Mouse (Mus musculus): ENCODE data around the gene Cp. TPM values are rescaled to one million over a fixed set of nuclear protein-coding genes. Genes with fewer than 3 reads are reported as not detected.
"Not testable (repeated sequence)": the region's sequence is repeated elsewhere in the genome, so short reads cannot be mapped to it uniquely, and the experiment has no call there.

Cp gene
- polyA plus RNA-seq, 1 experiment from 2014 or later, result 76.4 TPM

DNA sequence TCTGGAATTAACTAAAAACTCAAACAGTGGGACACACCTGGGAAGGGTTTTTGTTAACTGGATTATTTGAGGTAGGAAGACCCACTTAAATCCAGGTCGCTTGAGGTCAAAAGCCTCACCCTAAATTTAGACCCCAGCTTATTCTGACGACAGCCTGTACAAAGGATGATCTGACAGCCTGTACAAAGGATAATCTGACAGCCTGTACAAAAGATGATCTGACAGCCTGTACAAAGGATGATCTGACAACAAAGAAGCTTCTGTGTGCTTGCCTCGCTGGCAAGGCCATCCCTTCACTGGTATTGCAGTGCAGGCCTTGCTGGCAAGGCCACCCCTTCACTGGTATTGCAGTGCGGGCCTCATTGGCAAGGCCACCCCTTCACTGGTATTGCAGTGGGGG lies 44.0 kb downstream of the Cp start:
- H3K4me3 ChIP-seq (ENCODE audit: low read depth, low read length), result no peak overlapping the region
- H3K4me1 ChIP-seq (ENCODE audit: insufficient read depth, low read depth, low read length), result no peaks in the 10 kb centered on the region
- H3K27ac ChIP-seq (ENCODE audit: low read length), result no peak overlapping the region
- DNase-seq (ENCODE audit: low spot score), result no peak
- no peak overlapping the region for H3K9ac ChIP-seq (replicated peaks; ENCODE audit: low read depth)
- 87% methylated on average over 4 of the region's 4 CpGs for WGBS
- no peak overlapping the region for H3K4me2 ChIP-seq (replicated peaks; ENCODE audit: low read depth, low read length)
- no peak for ATAC-seq
- no peaks in the 10 kb centered on the region for H3K9me3 ChIP-seq (ENCODE audit: low read length)
- no peaks in the 10 kb centered on the region for H3K27me3 ChIP-seq (replicated peaks; ENCODE audit: insufficient read depth, low read length)
- no peak for TF ChIP-seq CTCF (IDR thresholded peaks at IDR 0.05)
- no peak for TF ChIP-seq EP300 (IDR thresholded peaks at IDR 0.05)
- H3K36me3 ChIP-seq (ENCODE audit: insufficient read depth, low read length), result peaks cover 11% of the 10 kb centered on the region; the same call in 1 of the 2 replicates

- TF ChIP-seq CTCF (IDR thresholded peaks at IDR 0.05), result peak; percentile 56
- no peak for TF ChIP-seq EP300 (IDR thresholded peaks at IDR 0.05)
- WGBS, result 77% methylated on average over 5 of the region's 5 CpGs
- Histone ChIP-seq H3K4me2 (replicated peaks; ENCODE audit: low read depth, low read length) (no peak overlapping the region), H3K9me3 (ENCODE audit: low read length) (no peaks in the 10 kb centered on the region), H3K4me1 (ENCODE audit: insufficient read depth, low read depth, low read length) (no peaks in the 10 kb centered on the region), H3K27me3 (replicated peaks; ENCODE audit: insufficient read depth, low read length) (no peaks in the 10 kb centered on the region), H3K36me3 (ENCODE audit: insufficient read depth, low read length) (0 out of 2 replicates have a peak, but pooled peaks cover 11% of the 10 kb centered on the region), H3K9ac (replicated peaks; ENCODE audit: low read depth) (no peak overlapping the region), H3K27ac (ENCODE audit: low read length) (no peak overlapping the region), H3K4me3 (ENCODE audit: low read depth, low read length) (no peak overlapping the region)
- DNase-seq (ENCODE audit: low spot score), result no peak
- no peak for ATAC-seq
These were observed 45.9 kb downstream of the Cp start for GRCm38 (mm10) chr3:20002786-20003185.

GRCm38 (mm10) chr3:20004422-20004821 lies 47.6 kb downstream of the Cp start:
- H3K4me1 ChIP-seq (ENCODE audit: insufficient read depth, low read depth, low read length), result no peaks in the 10 kb centered on the region
- H3K9me3 ChIP-seq (ENCODE audit: low read length), result no peaks in the 10 kb centered on the region
- DNase-seq (ENCODE audit: low spot score), result peak; percentile 12
- H3K27ac ChIP-seq (ENCODE audit: low read length), result no peak overlapping the region
- no peak for ATAC-seq
- H3K4me3 ChIP-seq (ENCODE audit: low read depth, low read length), result no peak overlapping the region
- H3K36me3 ChIP-seq (ENCODE audit: insufficient read depth, low read length), result 0 out of 2 replicates have a peak, but pooled peaks cover 10% of the 10 kb centered on the region
- no peaks in the 10 kb centered on the region for H3K27me3 ChIP-seq (replicated peaks; ENCODE audit: insufficient read depth, low read length)
- H3K9ac ChIP-seq (replicated peaks; ENCODE audit: low read depth), result no peak overlapping the region
- 84% methylated on average over 8 of the region's 8 CpGs for WGBS
- H3K4me2 ChIP-seq (replicated peaks; ENCODE audit: low read depth, low read length), result no peak overlapping the region
- TF ChIP-seq EP300 (IDR thresholded peaks at IDR 0.05) (no peak), CTCF (IDR thresholded peaks at IDR 0.05) (no peak)

DNA sequence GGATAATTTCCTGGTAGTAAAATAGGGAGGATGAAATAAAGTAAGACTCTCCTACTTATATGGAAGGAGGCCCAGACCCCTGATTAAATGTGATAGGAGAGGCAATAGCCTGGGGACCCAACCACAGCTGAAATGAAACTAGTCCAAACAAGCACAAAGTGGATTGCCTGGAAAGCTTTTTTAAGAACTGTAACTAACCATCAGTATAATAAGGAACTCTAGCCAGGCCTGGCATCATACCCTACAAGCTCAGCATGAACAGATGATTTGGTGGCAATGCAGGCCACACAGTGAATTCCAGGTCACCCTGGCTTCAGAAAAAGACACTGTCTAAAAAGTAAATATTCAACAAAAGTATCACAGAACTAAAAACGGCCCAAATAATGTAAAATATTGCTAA lies 48.8 kb downstream of the Cp start:
- DNase-seq (ENCODE audit: low spot score) (no peak), ATAC-seq (no peak)
- Histone ChIP-seq H3K4me2 (replicated peaks; ENCODE audit: low read depth, low read length) (no peak overlapping the region), H3K27me3 (replicated peaks; ENCODE audit: insufficient read depth, low read length) (no peaks in the 10 kb centered on the region), H3K9ac (replicated peaks; ENCODE audit: low read depth) (no peak overlapping the region), H3K4me1 (ENCODE audit: insufficient read depth, low read depth, low read length) (no peaks in the 10 kb centered on the region), H3K36me3 (ENCODE audit: insufficient read depth, low read length) (0 out of 2 replicates have a peak, but pooled peaks cover 10% of the 10 kb centered on the region), H3K27ac (ENCODE audit: low read length) (no peak overlapping the region), H3K9me3 (ENCODE audit: low read length) (no peaks in the 10 kb centered on the region), H3K4me3 (ENCODE audit: low read depth, low read length) (no peak overlapping the region)
- WGBS, result 62% methylated on average over 1 of the region's 1 CpGs
- TF ChIP-seq EP300 (IDR thresholded peaks at IDR 0.05) (no peak), CTCF (IDR thresholded peaks at IDR 0.05) (no peak)

DNA sequence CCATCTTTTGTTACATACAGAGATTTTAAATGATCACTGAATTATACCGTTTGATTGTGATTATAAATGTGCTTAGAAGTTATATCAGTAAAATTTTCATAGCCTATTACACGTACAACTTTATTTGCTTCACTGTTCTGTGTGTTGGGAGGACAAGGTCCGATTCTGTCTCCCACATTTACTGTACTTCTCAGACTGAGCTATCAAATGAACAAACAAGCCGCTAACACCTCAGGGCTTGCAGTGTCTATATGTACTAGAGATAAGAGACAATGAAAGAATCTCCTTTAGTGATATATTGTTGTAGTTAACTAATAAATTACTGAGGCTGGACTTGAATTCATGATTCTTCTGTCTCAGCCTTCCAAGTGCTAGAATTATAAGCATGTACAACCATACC lies 50.4 kb downstream of the Cp start:
- 85% methylated on average over 4 of the region's 4 CpGs for WGBS
- Histone ChIP-seq H3K27me3 (replicated peaks; ENCODE audit: insufficient read depth, low read length) (no peaks in the 10 kb centered on the region), H3K4me1 (ENCODE audit: insufficient read depth, low read depth, low read length) (no peaks in the 10 kb centered on the region), H3K9ac (replicated peaks; ENCODE audit: low read depth) (no peak overlapping the region), H3K4me2 (replicated peaks; ENCODE audit: low read depth, low read length) (no peak overlapping the region), H3K9me3 (ENCODE audit: low read length) (no peaks in the 10 kb centered on the region), H3K4me3 (ENCODE audit: low read depth, low read length) (no peak overlapping the region), H3K27ac (ENCODE audit: low read length) (no peak overlapping the region), H3K36me3 (ENCODE audit: insufficient read depth, low read length) (0 out of 2 replicates have a peak, but pooled peaks cover 10% of the 10 kb centered on the region)
- TF ChIP-seq EP300 (IDR thresholded peaks at IDR 0.05), result no peak
- TF ChIP-seq CTCF (IDR thresholded peaks at IDR 0.05), result no peak
- no peak for ATAC-seq
- no peak for DNase-seq (ENCODE audit: low spot score)

GRCm38 (mm10) chr3:20007759-20008158 lies 50.9 kb downstream of the Cp start:
- Histone ChIP-seq H3K4me2 (replicated peaks; ENCODE audit: low read depth, low read length) (no peak overlapping the region), H3K36me3 (ENCODE audit: insufficient read depth, low read length) (0 out of 2 replicates have a peak, but pooled peaks cover 5% of the 10 kb centered on the region), H3K9me3 (ENCODE audit: low read length) (no peaks in the 10 kb centered on the region), H3K4me3 (ENCODE audit: low read depth, low read length) (no peak overlapping the region), H3K4me1 (ENCODE audit: insufficient read depth, low read depth, low read length) (no peaks in the 10 kb centered on the region), H3K27ac (ENCODE audit: low read length) (no peak overlapping the region), H3K27me3 (replicated peaks; ENCODE audit: insufficient read depth, low read length) (no peaks in the 10 kb centered on the region), H3K9ac (replicated peaks; ENCODE audit: low read depth) (no peak overlapping the region)
- TF ChIP-seq EP300 (IDR thresholded peaks at IDR 0.05) (no peak), CTCF (IDR thresholded peaks at IDR 0.05) (no peak)
- WGBS, result 88% methylated on average over 5 of the region's 5 CpGs
- DNase-seq (ENCODE audit: low spot score) (no peak), ATAC-seq (no peak)

GRCm38 (mm10) chr3:20010464-20010863 lies 53.6 kb downstream of the Cp start:
- DNase-seq (ENCODE audit: low spot score), result no peak
- Histone ChIP-seq H3K4me1 (ENCODE audit: insufficient read depth, low read depth, low read length) (no peaks in the 10 kb centered on the region), H3K27me3 (replicated peaks; ENCODE audit: insufficient read depth, low read length) (no peaks in the 10 kb centered on the region), H3K4me3 (ENCODE audit: low read depth, low read length) (no peak overlapping the region), H3K9ac (replicated peaks; ENCODE audit: low read depth) (no peak overlapping the region), H3K4me2 (replicated peaks; ENCODE audit: low read depth, low read length) (no peak overlapping the region), H3K36me3 (ENCODE audit: insufficient read depth, low read length) (0 out of 2 replicates have a peak, but pooled peaks cover 10% of the 10 kb centered on the region), H3K9me3 (ENCODE audit: low read length) (no peaks in the 10 kb centered on the region), H3K27ac (ENCODE audit: low read length) (no peak overlapping the region)
- no peak for ATAC-seq
- WGBS, result 88% methylated on average over 9 of the region's 9 CpGs
- no peak for TF ChIP-seq CTCF (IDR thresholded peaks at IDR 0.05)
- TF ChIP-seq EP300 (IDR thresholded peaks at IDR 0.05), result no peak

- H3K9ac ChIP-seq (replicated peaks; ENCODE audit: low read depth); H3K4me3 ChIP-seq (ENCODE audit: low read depth, low read length); H3K4me1 ChIP-seq (ENCODE audit: insufficient read depth, low read depth, low read length); H3K27me3 ChIP-seq (replicated peaks; ENCODE audit: insufficient read depth, low read length); DNase-seq (ENCODE audit: low spot score); H3K9me3 ChIP-seq (ENCODE audit: low read length); ATAC-seq; H3K4me2 ChIP-seq (replicated peaks; ENCODE audit: low read depth, low read length); H3K27ac ChIP-seq (ENCODE audit: low read length): not testable (repeated sequence)
- WGBS, result 78% methylated on average over 7 of the region's 7 CpGs
- 0 out of 2 replicates have a peak, but pooled peaks cover 15% of the 10 kb centered on the region for H3K36me3 ChIP-seq (ENCODE audit: insufficient read depth, low read length)
These were observed 54.1 kb downstream of the Cp start for GRCm38 (mm10) chr3:20010905-20011304.
